Mouse (Mus musculus): ENCODE data around the gene Adig. TPM values are rescaled to one million over a fixed set of nuclear protein-coding genes. Genes with fewer than 3 reads are reported as not detected.

The Adig gene
- total and polyA plus RNA-seq, 2 experiments from 2014 or later: not detected

DNA sequence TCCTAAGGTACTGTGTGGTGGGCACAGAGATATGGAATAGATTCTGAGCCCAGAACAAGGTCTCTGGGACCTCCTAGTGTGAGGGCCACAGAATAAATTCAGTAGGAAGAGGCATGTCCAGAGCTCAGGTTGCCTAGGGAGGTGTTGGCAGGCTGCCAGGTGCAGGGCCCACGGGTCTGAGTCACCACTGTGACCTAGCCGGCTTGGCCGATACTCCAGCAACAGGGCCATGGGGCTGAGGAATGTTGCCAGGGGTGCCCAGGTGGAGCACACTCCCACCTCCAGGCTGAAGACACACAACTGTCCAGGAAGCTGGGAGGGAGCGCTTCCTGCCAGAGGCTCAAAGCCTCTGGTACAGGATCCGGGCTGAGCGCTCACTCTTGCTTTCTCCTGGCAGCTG lies 8.3 kb downstream of the Adig start:
- no peaks in the 10 kb centered on the region for H3K4me1 ChIP-seq (ENCODE audit: control insufficient read depth, insufficient read depth)
- no peak for ATAC-seq (ENCODE audit: insufficient read depth, low read depth)
- H3K9ac ChIP-seq (replicated peaks; ENCODE audit: low read depth, low read length): no peak overlapping the region
- no peaks in the 10 kb centered on the region for H3K9me3 ChIP-seq (replicated peaks; ENCODE audit: control insufficient read depth, low read length)
- TF ChIP-seq EP300 (IDR thresholded peaks at IDR 0.05; ENCODE audit: low read depth) (no peak), CTCF (IDR thresholded peaks at IDR 0.05; ENCODE audit: low read depth) (no peak)
- no peaks in the 10 kb centered on the region for H3K27me3 ChIP-seq (ENCODE audit: control insufficient read depth, insufficient read depth, low read length)
- H3K4me2 ChIP-seq (ENCODE audit: low read depth, low read length): no peak overlapping the region
- no peak overlapping the region for H3K4me3 ChIP-seq (ENCODE audit: low read depth, low read length)
- H3K27ac ChIP-seq (ENCODE audit: low read depth): no peak overlapping the region
- no peak for DNase-seq (ENCODE audit: low spot score)
- 41% methylated on average over 6 of the region's 6 CpGs for WGBS
- H3K36me3 ChIP-seq (replicated peaks; ENCODE audit: control insufficient read depth, insufficient read depth, low read length): no peaks in the 10 kb centered on the region

DNA sequence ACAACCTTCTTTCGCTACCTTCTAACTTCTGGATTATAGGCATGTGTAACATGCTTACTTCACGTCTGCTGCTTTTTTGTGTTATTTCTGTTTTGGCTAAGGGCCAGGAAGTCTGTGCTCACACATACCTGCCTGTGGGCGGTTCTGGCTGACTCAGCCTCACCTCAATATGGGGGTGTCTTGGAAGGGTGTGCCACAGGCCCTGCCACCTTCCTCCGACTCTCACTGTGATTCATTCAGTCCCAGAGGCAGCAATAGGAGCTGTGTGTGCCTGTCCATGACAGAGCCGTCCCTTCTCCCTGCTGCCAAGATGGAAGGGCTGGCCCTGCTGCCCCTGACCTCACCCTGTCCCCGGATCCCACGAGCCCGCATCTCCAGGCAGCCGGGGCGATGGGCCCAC lies 10.1 kb downstream of the Adig start, which contains the start of gene Arhgap40:
Gene Arhgap40 (plus strand): TSS at position 269 of the 400 bp plus-strand sequence.
- Histone ChIP-seq H3K9me3 (replicated peaks; ENCODE audit: control insufficient read depth, low read length) (no peaks in the 10 kb centered on the region), H3K9ac (replicated peaks; ENCODE audit: low read depth, low read length) (no peak within 1 kb of the TSS), H3K27ac (ENCODE audit: low read depth) (no peak within 1 kb of the TSS), H3K4me1 (ENCODE audit: control insufficient read depth, insufficient read depth) (no peaks in the 10 kb centered on the region), H3K4me3 (ENCODE audit: low read depth, low read length) (no peak within 1 kb of the TSS), H3K36me3 (replicated peaks; ENCODE audit: control insufficient read depth, insufficient read depth, low read length) (no peaks in the 10 kb centered on the region), H3K4me2 (ENCODE audit: low read depth, low read length) (no peak within 1 kb of the TSS), H3K27me3 (ENCODE audit: control insufficient read depth, insufficient read depth, low read length) (no peaks in the 10 kb centered on the region)
- 73% methylated on average over 10 of the region's 10 CpGs for WGBS
- DNase-seq (ENCODE audit: low spot score): no peak
- no peak for ATAC-seq (ENCODE audit: insufficient read depth, low read depth)
- TF ChIP-seq CTCF (IDR thresholded peaks at IDR 0.05; ENCODE audit: low read depth) (no peak), EP300 (IDR thresholded peaks at IDR 0.05; ENCODE audit: low read depth) (no peak)

DNA sequence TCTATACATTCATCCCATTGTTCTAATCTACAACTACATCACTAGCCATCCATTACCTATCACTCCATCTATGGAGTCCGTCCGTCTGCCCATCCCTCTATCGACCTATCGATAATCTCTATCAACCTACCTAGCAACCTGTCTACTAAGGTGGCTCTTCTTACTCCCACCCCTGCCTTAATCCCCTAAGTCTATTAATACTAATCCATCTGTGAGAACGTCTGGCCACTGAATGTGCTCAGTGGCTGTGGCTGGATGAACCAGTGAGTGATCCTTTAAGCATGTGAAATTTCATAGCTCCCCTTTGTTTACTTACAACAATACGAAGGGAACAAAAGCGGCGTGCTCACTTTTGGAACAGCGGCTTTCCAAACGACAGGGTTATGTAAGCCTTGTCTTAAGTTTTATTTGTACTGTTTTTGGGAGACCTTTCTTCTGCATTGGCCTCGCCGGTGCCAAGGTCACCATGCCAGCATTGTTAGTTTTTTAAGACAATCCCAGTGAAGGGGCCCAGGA lies 11.5 kb downstream of the Adig start:
- H3K4me1 ChIP-seq (ENCODE audit: control insufficient read depth, insufficient read depth): no peaks in the 10 kb centered on the region
- no peaks in the 10 kb centered on the region for H3K9me3 ChIP-seq (replicated peaks; ENCODE audit: control insufficient read depth, low read length)
- DNase-seq (ENCODE audit: low spot score) (no peak), ATAC-seq (ENCODE audit: insufficient read depth, low read depth) (no peak)
- H3K36me3 ChIP-seq (replicated peaks; ENCODE audit: control insufficient read depth, insufficient read depth, low read length): no peaks in the 10 kb centered on the region
- no peak overlapping the region for H3K4me3 ChIP-seq (ENCODE audit: low read depth, low read length)
- H3K4me2 ChIP-seq (ENCODE audit: low read depth, low read length): no peak overlapping the region
- TF ChIP-seq EP300 (IDR thresholded peaks at IDR 0.05; ENCODE audit: low read depth) (no peak), CTCF (IDR thresholded peaks at IDR 0.05; ENCODE audit: low read depth) (no peak)
- 83% methylated on average over 12 of the region's 12 CpGs for WGBS
- no peak overlapping the region for H3K27ac ChIP-seq (ENCODE audit: low read depth)
- H3K9ac ChIP-seq (replicated peaks; ENCODE audit: low read depth, low read length): no peak overlapping the region
- no peaks in the 10 kb centered on the region for H3K27me3 ChIP-seq (ENCODE audit: control insufficient read depth, insufficient read depth, low read length)

DNA sequence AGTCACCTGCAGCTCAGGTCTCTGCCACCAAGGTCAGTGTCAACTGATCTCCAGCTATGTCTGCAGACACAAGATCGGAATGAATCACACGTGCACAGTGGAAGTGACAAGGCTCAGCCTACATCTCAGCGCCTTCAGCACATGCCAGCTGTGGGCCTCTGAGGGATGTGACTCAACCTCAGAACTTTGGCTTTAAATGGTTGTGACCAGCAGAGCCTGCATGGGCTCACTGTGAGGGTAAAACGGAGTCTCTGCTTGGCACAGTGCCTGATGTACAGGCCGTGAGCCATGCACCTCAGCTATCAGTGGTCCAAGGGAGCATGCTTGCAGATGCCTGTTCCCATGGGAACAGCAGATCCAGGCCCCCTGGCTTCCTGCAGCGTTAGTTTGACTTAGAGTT lies 16.2 kb downstream of the Adig start:
- DNase-seq (ENCODE audit: low spot score) (no peak), ATAC-seq (ENCODE audit: insufficient read depth, low read depth) (no peak)
- Histone ChIP-seq H3K9me3 (replicated peaks; ENCODE audit: control insufficient read depth, low read length) (no peaks in the 10 kb centered on the region), H3K36me3 (replicated peaks; ENCODE audit: control insufficient read depth, insufficient read depth, low read length) (no peaks in the 10 kb centered on the region), H3K4me2 (ENCODE audit: low read depth, low read length) (no peak overlapping the region), H3K27me3 (ENCODE audit: control insufficient read depth, insufficient read depth, low read length) (no peaks in the 10 kb centered on the region), H3K27ac (ENCODE audit: low read depth) (no peak overlapping the region), H3K4me3 (ENCODE audit: low read depth, low read length) (no peak overlapping the region), H3K4me1 (ENCODE audit: control insufficient read depth, insufficient read depth) (peaks cover 3% of the 10 kb centered on the region; the same call in 1 of the 2 replicates), H3K9ac (replicated peaks; ENCODE audit: low read depth, low read length) (no peak overlapping the region)
- TF ChIP-seq CTCF (IDR thresholded peaks at IDR 0.05; ENCODE audit: low read depth) (no peak), EP300 (IDR thresholded peaks at IDR 0.05; ENCODE audit: low read depth) (no peak)
- 26% methylated on average over 6 of the region's 6 CpGs for WGBS

DNA sequence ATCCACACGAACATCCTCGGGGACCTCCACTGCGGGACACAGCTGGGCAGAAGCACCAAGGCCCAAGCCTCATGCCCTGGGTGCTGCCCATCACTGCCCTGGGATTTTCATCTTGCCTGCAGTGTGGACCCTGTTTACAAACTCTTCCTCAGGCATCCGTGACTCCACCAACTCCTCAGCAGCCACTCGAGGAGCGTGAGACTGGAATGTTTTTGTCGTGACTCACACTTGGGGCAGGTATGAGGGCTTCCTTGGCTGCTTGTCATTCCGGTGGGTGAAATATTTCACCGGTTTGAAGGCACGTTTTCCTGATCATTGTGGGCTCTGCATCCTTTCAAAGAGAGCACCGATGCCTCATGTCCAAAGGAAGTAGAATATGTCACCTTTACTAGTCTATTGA lies 16.7 kb downstream of the Adig start:
- no peaks in the 10 kb centered on the region for H3K27me3 ChIP-seq (ENCODE audit: control insufficient read depth, insufficient read depth, low read length)
- H3K27ac ChIP-seq (ENCODE audit: low read depth): no peak overlapping the region
- H3K4me2 ChIP-seq (ENCODE audit: low read depth, low read length): no peak overlapping the region
- H3K9ac ChIP-seq (replicated peaks; ENCODE audit: low read depth, low read length): no peak overlapping the region
- 52% methylated on average over 11 of the region's 11 CpGs for WGBS
- TF ChIP-seq CTCF (IDR thresholded peaks at IDR 0.05; ENCODE audit: low read depth) (no peak), EP300 (IDR thresholded peaks at IDR 0.05; ENCODE audit: low read depth) (no peak)
- no peak overlapping the region for H3K4me3 ChIP-seq (ENCODE audit: low read depth, low read length)
- ATAC-seq (ENCODE audit: insufficient read depth, low read depth) (no peak), DNase-seq (ENCODE audit: low spot score) (no peak)
- no peaks in the 10 kb centered on the region for H3K36me3 ChIP-seq (replicated peaks; ENCODE audit: control insufficient read depth, insufficient read depth, low read length)
- H3K4me1 ChIP-seq (ENCODE audit: control insufficient read depth, insufficient read depth): peaks cover 4% of the 10 kb centered on the region; the same call in 1 of the 2 replicates
- no peaks in the 10 kb centered on the region for H3K9me3 ChIP-seq (replicated peaks; ENCODE audit: control insufficient read depth, low read length)

DNA sequence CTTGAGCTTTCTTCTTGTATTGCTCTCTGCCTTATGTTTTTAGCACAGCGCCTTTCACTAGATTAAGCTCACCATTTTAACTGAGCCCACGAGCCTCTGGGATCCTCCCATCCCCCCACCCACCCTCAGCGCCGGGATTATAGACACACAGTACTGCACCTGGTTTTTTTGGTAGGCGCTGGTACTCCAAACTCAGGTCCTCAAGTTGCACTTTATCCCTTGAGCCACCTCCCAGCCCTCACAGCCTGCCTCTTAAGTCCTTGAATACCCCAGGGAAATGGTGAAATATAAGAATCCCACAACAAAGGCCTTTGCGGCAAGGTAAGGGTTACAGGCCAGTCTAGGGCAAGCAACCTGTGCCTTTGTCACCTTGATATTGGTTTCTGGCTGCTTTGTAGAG lies 17.4 kb downstream of the Adig start:
- H3K36me3 ChIP-seq (replicated peaks; ENCODE audit: control insufficient read depth, insufficient read depth, low read length): no peaks in the 10 kb centered on the region
- WGBS: 79% methylated on average over 6 of the region's 6 CpGs
- DNase-seq (ENCODE audit: low spot score) (no peak), ATAC-seq (ENCODE audit: insufficient read depth, low read depth) (no peak)
- no peak overlapping the region for H3K9ac ChIP-seq (replicated peaks; ENCODE audit: low read depth, low read length)
- peaks cover 8% of the 10 kb centered on the region; the same call in 1 of the 2 replicates for H3K4me1 ChIP-seq (ENCODE audit: control insufficient read depth, insufficient read depth)
- TF ChIP-seq EP300 (IDR thresholded peaks at IDR 0.05; ENCODE audit: low read depth) (no peak), CTCF (IDR thresholded peaks at IDR 0.05; ENCODE audit: low read depth) (no peak)
- no peak overlapping the region for H3K4me3 ChIP-seq (ENCODE audit: low read depth, low read length)
- no peak overlapping the region for H3K27ac ChIP-seq (ENCODE audit: low read depth)
- H3K4me2 ChIP-seq (ENCODE audit: low read depth, low read length): no peak overlapping the region
- H3K27me3 ChIP-seq (ENCODE audit: control insufficient read depth, insufficient read depth, low read length): no peaks in the 10 kb centered on the region
- H3K9me3 ChIP-seq (replicated peaks; ENCODE audit: control insufficient read depth, low read length): no peaks in the 10 kb centered on the region
